Mouse (Mus musculus) neural tube, embryonic 10.5 days (tissue): ENCODE measurements at regions not wholly inside any gene's neighbourhood (a gene's known extent, or its start where the extent isn't known, plus 50 kb on each side); places are given as distances from the start of the nearest gene placed in this dataset.
A peak's percentile ranks its signal among the peaks of the same experiment; 100 is the strongest.

Experiments used
- DNase-seq: peaks from one replicate; pipeline ENCODE4 v3.0.0-alpha.2; 2017; ENCODE audit warnings: low spot score; ENCODE audit errors: extremely low spot score

GRCm38 (mm10) chr1:82038698-82039097 lies 194.2 kb upstream of the Gm9747 start:
- no peak for DNase-seq

GRCm38 (mm10) chr1:82041286-82042050 lies 191.4 kb upstream of the Gm9747 start:
- DNase-seq: no peak

- no peak for DNase-seq
These were observed 190.9 kb upstream of the Gm9747 start for GRCm38 (mm10) chr1:82042051-82042432.

GRCm38 (mm10) chr1:82042527-82042926 lies 190.4 kb upstream of the Gm9747 start:
- DNase-seq: no peak

GRCm38 (mm10) chr1:82066291-82066690 lies 166.6 kb upstream of the Gm9747 start:
- DNase-seq: no peak

GRCm38 (mm10) chr1:82068571-82068970 lies 164.3 kb upstream of the Gm9747 start:
- DNase-seq: no peak

- DNase-seq: no peak
These were observed 162.5 kb upstream of the Gm9747 start for GRCm38 (mm10) chr1:82070181-82071109.

- peak; percentile 26 for DNase-seq
These were observed 143.6 kb upstream of the Gm9747 start for GRCm38 (mm10) chr1:82089136-82089839.

- DNase-seq: no peak
These were observed 137.8 kb upstream of the Gm9747 start for GRCm38 (mm10) chr1:82095101-82095500.

- no peak for DNase-seq
These were observed 126.2 kb upstream of the Gm9747 start for GRCm38 (mm10) chr1:82106756-82107155.

- no peak for DNase-seq
These were observed 122.8 kb upstream of the Gm9747 start for GRCm38 (mm10) chr1:82110071-82110635.

GRCm38 (mm10) chr1:82112401-82112800 lies 120.5 kb upstream of the Gm9747 start:
- peak; percentile 34 for DNase-seq

- no peak for DNase-seq
These were observed 108.4 kb upstream of the Gm9747 start for GRCm38 (mm10) chr1:82124503-82124902.

- no peak for DNase-seq
These were observed 103.1 kb upstream of the Gm9747 start for GRCm38 (mm10) chr1:82129700-82130275.

GRCm38 (mm10) chr1:82132536-82132935 lies 100.4 kb upstream of the Gm9747 start:
- DNase-seq: no peak

- no peak for DNase-seq
These were observed 98.0 kb upstream of the Gm9747 start for GRCm38 (mm10) chr1:82134938-82135337.

- DNase-seq: no peak
These were observed 97.1 kb upstream of the Gm9747 start for GRCm38 (mm10) chr1:82135761-82136331.

GRCm38 (mm10) chr1:82145256-82145655 lies 87.7 kb upstream of the Gm9747 start:
- no peak for DNase-seq

GRCm38 (mm10) chr1:82150219-82151128 lies 82.4 kb upstream of the Gm9747 start:
- no peak for DNase-seq

- no peak for DNase-seq
These were observed 77.0 kb upstream of the Gm9747 start for GRCm38 (mm10) chr1:82155961-82156360.
